Mouse (Mus musculus): ENCODE measurements around the gene Tnfsf10. TPM values are rescaled to one million over a fixed set of nuclear protein-coding genes. Genes with fewer than 3 reads are reported as not detected.
"Not testable (repeated sequence)": the region's sequence is repeated elsewhere in the genome, so short reads cannot be mapped to it uniquely, and the experiment has no call there.

The Tnfsf10 gene
- 1 to 10 TPM in 1 of 2 experiments, under 1 TPM in 1; 1.00 to 2.2 TPM for total RNA-seq (2021)
- long read RNA-seq, experiment 1 = 0 reads
- long read RNA-seq, experiment 2, full-length matches to known transcripts = 2 of 3 reads
- long read RNA-seq, experiment 2, partial matches to known transcripts = 0 of 3 reads
- long read RNA-seq, experiment 2, other reads (novel, unspliced or antisense) = 1 of 3 reads

GRCm38 (mm10) chr3:27316559-27317287 is at the start of gene Tnfsf10:
Gene Tnfsf10, plus strand, starts transcription at chr3:27317028.
- DNase-seq (ENCODE audit: low spot score in 2 of 2) = no peak

DNA sequence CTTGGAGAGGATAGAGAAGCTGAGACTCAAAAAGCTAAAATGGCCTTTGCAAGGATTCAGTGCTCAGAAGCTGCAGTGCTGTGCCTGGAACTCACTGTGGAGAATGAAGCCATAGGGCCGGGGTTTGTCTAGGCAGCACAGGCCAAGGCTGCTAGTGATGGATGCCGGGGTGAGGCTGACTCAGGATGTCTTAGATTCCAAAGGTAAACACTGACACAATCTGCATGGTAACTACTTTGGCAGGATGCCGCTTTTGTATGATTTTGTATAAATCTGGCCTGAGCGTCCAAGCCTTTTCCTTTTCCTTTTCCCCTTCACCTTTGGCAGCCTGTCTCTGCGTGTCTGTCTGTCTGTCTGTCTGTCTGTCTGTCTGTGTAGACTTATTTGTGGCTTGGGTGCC is 49.5 kb upstream of the Tnfsf10 start:
- no peak for DNase-seq (ENCODE audit: low spot score in 2 of 2)

GRCm38 (mm10) chr3:27267887-27268286 is 48.9 kb upstream of the Tnfsf10 start:
- DNase-seq (ENCODE audit: low spot score in 2 of 2) = no peak

DNA sequence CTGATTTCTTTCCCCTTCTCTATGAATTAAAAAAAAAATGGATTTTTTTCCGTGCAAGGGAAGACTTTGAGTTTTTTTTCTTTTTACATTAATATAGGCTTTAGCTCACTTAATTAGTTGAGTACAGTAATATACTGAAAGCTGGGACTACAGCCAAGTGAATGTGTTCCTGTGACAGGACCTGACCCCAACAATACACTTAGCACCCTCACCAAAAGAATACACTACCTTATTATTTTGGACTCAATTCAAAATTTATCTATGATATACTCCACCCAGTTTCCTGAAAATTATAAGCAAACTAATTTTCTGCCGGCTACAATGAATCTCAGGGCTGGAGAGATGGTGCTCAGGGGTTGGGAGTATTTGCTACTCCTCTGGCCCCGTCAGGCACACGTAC is 47.7 kb upstream of the Tnfsf10 start:
- DNase-seq (ENCODE audit: low spot score in 2 of 2) = no peak

DNA sequence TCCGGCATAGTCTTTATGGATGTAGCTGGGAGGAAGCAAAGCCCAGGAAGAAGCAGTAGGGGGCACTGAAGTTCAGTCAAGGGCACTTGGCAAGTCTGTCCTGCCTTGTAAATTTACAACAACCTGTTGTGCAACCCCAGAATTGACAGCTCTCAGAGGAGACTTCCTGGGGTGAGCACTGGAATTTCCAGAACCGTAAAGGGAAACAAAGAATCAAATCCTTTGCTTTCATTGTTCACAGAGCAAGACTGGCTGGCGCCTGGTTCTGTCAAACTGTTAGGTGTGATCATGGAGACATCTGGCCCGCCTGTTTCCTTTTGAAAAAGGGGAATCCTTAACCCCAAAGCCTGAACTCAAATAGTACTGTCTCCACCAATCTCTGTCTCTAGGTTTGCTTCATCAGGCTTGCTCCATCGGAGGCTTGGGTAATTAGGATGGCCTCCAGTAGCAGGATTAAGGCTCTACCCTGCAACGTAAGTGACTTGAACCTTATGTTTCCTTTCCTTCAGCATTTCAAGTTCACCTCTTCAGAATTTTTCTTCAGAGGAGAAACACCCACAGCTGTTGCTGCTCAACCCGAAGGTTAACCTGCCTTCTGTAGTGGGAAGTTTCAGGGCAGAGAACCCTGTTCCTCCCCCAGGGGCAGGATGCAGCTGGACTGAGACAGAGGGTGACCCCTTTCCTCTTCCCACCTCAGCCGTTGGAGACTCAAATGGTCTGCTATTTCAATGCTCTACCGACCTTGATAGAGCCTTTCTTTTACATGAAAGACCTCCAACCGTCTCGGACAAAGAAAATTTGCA is 46.5 kb upstream of the Tnfsf10 start:
- no peak for DNase-seq (ENCODE audit: low spot score in 2 of 2)

DNA sequence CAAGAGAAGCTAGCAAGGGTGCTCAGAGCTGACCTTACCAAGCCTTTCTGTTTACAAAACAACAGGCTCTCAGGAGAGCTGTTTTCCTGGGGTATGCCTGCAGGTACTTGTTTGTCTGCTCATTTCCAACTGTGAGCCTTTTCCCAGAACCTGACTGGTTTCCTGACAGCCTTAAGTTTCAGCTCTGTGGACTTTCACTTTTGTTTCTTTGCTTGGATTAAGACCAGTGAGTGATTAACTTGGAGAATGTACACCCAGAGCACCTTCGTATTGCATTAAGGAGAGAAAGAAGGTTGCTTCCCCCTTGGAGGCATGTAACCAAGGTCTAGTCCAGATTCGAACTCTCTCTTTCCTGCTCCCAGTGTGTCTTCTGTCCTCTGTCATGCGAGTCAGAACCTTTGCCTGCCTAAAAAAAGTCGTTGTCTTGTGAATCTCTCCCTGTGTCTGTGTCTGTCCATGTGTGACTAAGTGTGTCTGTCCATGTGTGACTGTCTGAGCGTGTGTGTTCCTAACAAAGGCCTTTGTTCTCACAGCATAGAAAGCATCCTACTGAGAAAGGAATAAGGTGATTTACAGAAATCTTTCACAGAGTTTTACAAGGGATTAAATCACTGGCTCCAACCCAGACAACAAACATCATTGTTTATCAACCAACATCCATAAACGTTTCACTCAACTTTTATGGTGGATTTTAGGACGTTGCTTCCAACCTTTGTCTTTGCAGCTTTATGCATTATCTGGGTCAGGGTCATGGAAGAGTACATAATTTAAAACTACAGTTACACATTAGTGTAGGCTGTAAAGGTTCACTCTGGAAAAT is 43.7 kb upstream of the Tnfsf10 start:
- no peak for DNase-seq (ENCODE audit: low spot score in 2 of 2)

DNA sequence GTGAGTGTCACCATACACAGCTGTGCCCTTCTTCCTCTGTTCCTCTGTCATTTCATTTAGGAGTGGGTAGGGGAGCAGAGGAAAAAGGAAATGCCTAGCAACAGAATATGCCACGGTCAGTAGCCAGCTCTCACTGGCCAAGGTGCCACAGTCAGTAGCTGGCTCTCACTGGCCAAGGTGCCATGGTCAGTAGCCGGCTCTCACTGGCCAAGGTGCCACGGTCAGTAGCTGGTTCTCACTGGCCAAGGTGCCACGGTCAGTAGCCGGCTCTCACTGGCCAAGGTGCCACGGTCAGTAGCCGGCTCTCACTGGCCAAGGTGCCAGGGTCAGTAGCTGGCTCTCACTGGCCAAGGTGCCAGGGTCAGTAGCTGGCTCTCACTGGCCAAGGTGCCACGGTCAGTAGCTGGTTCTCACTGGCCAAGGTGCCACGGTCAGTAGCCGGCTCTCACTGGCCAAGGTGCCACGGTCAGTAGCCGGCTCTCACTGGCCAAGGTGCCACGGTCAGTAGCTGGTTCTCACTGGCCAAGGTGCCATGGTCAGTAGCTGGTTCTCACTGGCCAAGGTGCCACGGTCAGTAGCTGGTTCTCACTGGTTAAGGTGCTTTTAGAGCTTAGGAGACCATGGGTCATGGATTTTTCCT is 37.4 kb upstream of the Tnfsf10 start:
- not testable (repeated sequence) for DNase-seq (ENCODE audit: low spot score in 2 of 2)

DNA sequence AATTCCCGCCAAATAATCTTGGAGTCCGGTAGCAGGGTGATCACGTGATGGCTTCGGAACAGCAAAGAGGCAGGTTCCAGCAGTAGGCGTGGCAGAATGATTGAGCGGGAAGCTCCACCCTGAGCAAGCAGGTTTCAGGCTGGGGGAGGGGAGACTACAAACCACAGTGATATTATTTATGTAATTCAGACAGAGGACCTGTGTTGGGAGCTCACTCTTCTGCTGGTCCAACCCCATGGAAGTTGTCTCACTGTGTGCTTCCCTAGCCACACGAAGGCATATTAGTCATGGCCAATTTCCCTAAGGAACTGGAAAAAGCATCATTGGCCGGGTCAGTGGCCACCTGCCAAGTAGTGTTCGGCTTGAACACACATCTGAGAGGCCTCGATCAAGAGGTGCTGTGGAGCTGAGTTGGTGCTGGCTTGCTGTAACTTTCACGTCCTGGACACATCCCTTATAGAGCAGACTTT is 36.5 kb upstream of the Tnfsf10 start:
- no peak for DNase-seq (ENCODE audit: low spot score in 2 of 2)

DNA sequence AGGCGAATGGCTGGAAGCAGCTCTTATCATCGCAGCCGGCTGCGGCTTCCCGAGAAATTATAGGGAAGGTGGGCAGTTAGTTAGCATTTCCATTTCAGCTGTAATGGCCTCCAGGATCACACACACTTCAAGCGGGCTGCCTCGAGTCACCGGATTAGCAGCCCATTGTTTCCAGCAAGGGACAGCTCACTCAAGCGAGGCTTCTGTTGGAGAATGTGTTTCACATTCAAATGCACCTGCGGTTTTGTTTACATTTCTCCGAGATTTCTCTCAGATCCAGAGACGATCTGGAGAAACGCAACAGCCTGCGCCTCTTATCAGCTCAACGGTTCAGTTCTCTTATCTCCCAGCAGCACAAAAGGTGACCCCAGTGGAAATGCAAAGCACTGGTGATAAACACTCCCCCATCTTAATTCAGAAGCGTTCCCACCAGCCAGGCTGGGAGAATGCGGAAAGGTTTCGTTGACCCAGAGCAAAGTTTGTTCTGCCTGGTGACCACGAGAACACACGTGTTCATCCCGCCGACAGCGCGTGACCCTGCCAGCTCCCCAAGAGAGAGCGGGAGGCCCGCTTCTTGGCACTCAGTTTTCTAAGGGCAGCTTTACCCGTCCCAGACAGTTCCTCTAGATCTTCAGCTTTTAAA is 33.6 kb upstream of the Tnfsf10 start:
- DNase-seq (ENCODE audit: low spot score in 2 of 2) = no peak

GRCm38 (mm10) chr3:27283796-27284195 is 33.0 kb upstream of the Tnfsf10 start:
- no peak for DNase-seq (ENCODE audit: low spot score in 2 of 2)

GRCm38 (mm10) chr3:27284227-27284626 is 32.6 kb upstream of the Tnfsf10 start:
- DNase-seq (ENCODE audit: low spot score in 2 of 2) = no peak

DNA sequence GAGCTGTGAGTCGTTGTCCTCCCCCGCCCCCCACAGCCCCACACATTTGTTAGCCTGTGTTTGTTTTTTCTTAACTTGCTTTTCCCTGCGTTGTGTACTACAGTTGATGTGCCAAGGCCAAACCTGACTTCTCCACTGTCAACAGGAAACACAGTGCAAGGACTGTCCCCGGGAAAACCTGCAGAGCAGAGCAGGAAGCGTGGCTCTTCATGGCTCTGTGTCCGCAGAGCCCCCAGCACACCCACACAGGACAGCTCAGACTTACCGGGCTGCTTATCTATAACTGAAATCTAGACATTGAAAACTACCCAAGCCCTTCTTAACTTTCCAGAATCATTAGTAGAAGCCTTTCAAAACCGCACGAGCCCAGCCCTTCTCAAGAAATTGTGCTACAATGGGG is 31.8 kb upstream of the Tnfsf10 start:
- no peak for DNase-seq (ENCODE audit: low spot score in 2 of 2)

DNA sequence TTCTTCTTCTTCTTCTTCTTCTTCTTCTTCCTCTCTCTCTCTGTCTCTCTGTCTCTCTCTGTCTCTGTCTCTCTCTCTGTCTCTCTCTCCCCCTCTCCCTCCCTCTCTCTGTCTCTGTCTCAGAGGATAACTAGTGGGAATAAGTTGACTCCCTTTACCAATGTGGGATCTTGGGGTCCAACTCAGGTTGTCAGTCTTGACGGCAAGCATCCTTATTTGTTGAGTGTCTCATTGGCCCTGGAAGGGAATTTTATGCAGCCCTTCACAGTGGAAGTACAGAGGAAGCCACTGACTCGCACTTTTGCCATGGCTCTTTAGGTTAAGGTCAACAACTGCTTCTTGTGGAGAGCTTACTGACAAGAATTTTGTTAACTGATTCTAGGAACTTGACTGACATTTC is 28.5 kb upstream of the Tnfsf10 start:
- no peak for DNase-seq (ENCODE audit: low spot score in 2 of 2)

GRCm38 (mm10) chr3:27288909-27289308 is 27.9 kb upstream of the Tnfsf10 start:
- DNase-seq (ENCODE audit: low spot score in 2 of 2) = no peak

DNA sequence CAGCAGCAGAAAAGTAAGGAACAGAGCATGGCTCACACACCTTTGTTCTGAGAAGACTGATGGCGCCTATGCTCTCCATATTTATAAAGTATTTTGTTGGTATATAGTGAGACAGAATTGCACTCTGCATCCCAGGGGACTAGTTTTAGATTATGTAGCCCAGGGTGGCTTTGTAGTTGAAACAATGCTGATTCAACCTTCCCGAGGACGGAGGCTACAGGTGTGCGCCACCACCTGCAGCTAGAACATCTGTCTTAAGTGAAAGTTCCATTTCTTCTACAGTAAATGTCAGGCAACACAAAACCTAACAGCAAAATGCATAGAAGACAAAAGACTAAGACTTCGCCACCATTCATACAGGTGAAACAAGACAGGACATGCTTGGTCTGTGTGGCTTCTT is 26.5 kb upstream of the Tnfsf10 start:
- DNase-seq (ENCODE audit: low spot score in 2 of 2) = no peak

DNA sequence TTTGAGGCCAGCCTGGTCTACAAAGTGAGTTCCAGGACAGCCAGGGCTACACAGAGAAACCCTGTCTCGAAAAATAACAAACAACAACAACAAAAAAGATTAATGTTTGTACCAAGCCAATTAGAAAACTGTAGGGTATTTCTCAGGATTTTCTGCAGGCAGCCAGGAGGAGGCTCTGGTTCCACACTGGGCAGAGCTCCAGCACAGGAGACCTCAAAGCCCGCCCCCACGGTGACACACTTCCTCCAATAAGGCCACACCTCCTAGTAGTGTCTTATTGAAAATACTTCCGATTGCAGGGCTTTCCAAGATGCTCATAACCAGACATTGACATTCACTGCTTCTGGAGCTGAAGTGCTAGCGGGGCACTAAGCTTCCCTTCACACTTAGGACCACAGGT is 25.9 kb upstream of the Tnfsf10 start:
- not testable (repeated sequence) for DNase-seq (ENCODE audit: low spot score in 2 of 2)

- DNase-seq (ENCODE audit: low spot score in 2 of 2) = not testable (repeated sequence)
Observed at GRCm38 (mm10) chr3:27291411-27291810, 25.4 kb upstream of the Tnfsf10 start.

GRCm38 (mm10) chr3:27293645-27294385 is 23.0 kb upstream of the Tnfsf10 start:
- no peak for DNase-seq (ENCODE audit: low spot score in 2 of 2)

DNA sequence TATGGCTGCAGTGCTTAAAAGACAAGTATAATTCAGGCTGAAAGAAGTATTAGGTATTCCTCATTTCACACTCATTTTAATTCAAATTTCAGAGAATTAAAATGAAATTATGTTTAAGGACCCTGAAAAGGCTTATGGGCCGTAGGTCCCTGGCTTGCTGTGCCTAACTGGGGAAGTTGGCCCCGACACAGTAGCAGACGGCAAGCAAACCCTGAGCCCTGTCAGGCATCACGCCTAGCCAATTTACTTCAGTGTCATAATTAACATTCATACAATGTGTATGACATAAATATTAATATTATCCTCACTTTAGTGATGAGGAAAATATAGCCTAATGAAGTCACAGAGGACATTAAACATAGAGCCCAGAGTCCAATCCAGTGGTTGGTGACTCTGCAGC is 16.4 kb upstream of the Tnfsf10 start:
- DNase-seq (ENCODE audit: low spot score in 2 of 2) = no peak
